Mouse (Mus musculus) ES-E14 (cell line): ENCODE data around the gene Ccdc183.

Source experiments
- CHD2 ChIP-seq: IDR thresholded peaks from 2 replicates; pipeline ENCODE4 v1.6.1; 2014; ENCODE audit warnings: mild to moderate bottlenecking, low read depth, low read length, inconsistent platforms
- HCFC1 ChIP-seq: IDR thresholded peaks from 2 replicates; pipeline ENCODE4 v1.6.1; 2012; ENCODE audit warnings: low read length, inconsistent platforms, borderline replicate concordance; ENCODE audit not compliant: insufficient read depth
- MAFK ChIP-seq: IDR thresholded peaks from 2 replicates; pipeline ENCODE4 v1.6.1; 2014; ENCODE audit warnings: mild to moderate bottlenecking, low read depth, low read length, inconsistent platforms; ENCODE audit not compliant: insufficient read depth
- ZC3H11A ChIP-seq: IDR thresholded peaks from 2 replicates; pipeline ENCODE4 v1.6.1; 2012; ENCODE audit warnings: low read depth, mild to moderate bottlenecking, inconsistent platforms, low read length, borderline replicate concordance
- ZNF384 ChIP-seq: IDR thresholded peaks from 2 replicates; pipeline ENCODE4 v1.6.1; 2012; ENCODE audit warnings: low read depth, low read length, inconsistent platforms

GRCm38 (mm10) chr2:25580621-25581101 lies 36.8 kb downstream of the Ccdc183 start:
- no peak for TF ChIP-seq CHD2
- TF ChIP-seq ZC3H11A = no peak
- no peak for TF ChIP-seq HCFC1
- TF ChIP-seq ZNF384 = no peak
- no peak for TF ChIP-seq MAFK
